Mouse (Mus musculus) embryonic facial prominence, embryonic 12.5 days (tissue): ENCODE measurements at regions not wholly inside any gene's neighbourhood (a gene's known extent, or its start where the extent isn't known, plus 50 kb on each side); places are given as distances from the start of the nearest gene placed in this dataset.

Source experiments
- ATAC-seq: fragments of 200-750 bp; cut with Nextera tagmentation; 2 replicates; pipeline ENCODE4 v1.8.0; 2017; ENCODE audit not compliant: insufficient number of reproducible peaks, insufficient read depth, low FRiP score, low TSS enrichment
- H3K27ac ChIP-seq: fragments of 300-500 bp; sonication (generic); 2 replicates; pipeline ENCODE4 v1.5.1; 2016; ENCODE audit warnings: mild to moderate bottlenecking
- H3K27me3 ChIP-seq: fragments of 300-500 bp; sonication (generic); 2 replicates; pipeline ENCODE4 v1.6.1; 2016; ENCODE audit warnings: mild to moderate bottlenecking, moderate library complexity
- H3K36me3 ChIP-seq: fragments of 300-500 bp; sonication (generic); 2 replicates; pipeline ENCODE4 v1.6.1; 2016; ENCODE audit warnings: mild to moderate bottlenecking
- H3K4me1 ChIP-seq: fragments of 300-500 bp; sonication (generic); 2 replicates; pipeline ENCODE4 v1.6.1; 2016
- H3K4me2 ChIP-seq: fragments of 300-500 bp; sonication (generic); replicated peaks from 2 replicates; pipeline ENCODE4 v1.6.1; 2016; ENCODE audit warnings: mild to moderate bottlenecking, moderate library complexity
- H3K4me3 ChIP-seq: fragments of 300-500 bp; sonication (generic); 2 replicates; pipeline ENCODE4 v1.5.1; 2016; ENCODE audit warnings: mild to moderate bottlenecking
- H3K9ac ChIP-seq: fragments of 300-500 bp; sonication (generic); 2 replicates; pipeline ENCODE4 v1.6.1; 2016; ENCODE audit warnings: mild to moderate bottlenecking, moderate library complexity
- H3K9me3 ChIP-seq: fragments of 300-500 bp; sonication (generic); 2 replicates; pipeline ENCODE4 v1.6.1; 2016; ENCODE audit warnings: mild to moderate bottlenecking, moderate library complexity
- WGBS: fragments of 180-500 bp; shearing (Covaris S2); methylation state at CpG from one replicate; pipeline ENCODE4 v1.1.7; 2016; 5-methylcytosine and 5-hydroxymethylcytosine counted together

- no peak overlapping the region for H3K4me2 ChIP-seq
- H3K27me3 ChIP-seq, result no peaks in the 10 kb centered on the region
- H3K36me3 ChIP-seq, result no peaks in the 10 kb centered on the region
- H3K9me3 ChIP-seq, result no peaks in the 10 kb centered on the region
- H3K4me3 ChIP-seq, result no peak overlapping the region
- no peak overlapping the region for H3K27ac ChIP-seq
- no peak overlapping the region for H3K9ac ChIP-seq
- no peak for ATAC-seq
- H3K4me1 ChIP-seq, result peaks cover 6% of the 10 kb centered on the region
- WGBS, result 84% methylated on average over 6 of the region's 6 CpGs
Measured at GRCm38 (mm10) chr2:50807162-50807960, 341.6 kb downstream of the Rnd3 start.

GRCm38 (mm10) chr2:50805645-50806044, 343.3 kb downstream of the Rnd3 start:
- H3K4me1 ChIP-seq, result no peaks in the 10 kb centered on the region; the same call in 1 of the 2 replicates
- H3K36me3 ChIP-seq, result no peaks in the 10 kb centered on the region
- no peak overlapping the region for H3K4me3 ChIP-seq
- H3K9ac ChIP-seq, result no peak overlapping the region
- no peak overlapping the region for H3K27ac ChIP-seq
- H3K9me3 ChIP-seq, result no peaks in the 10 kb centered on the region
- H3K27me3 ChIP-seq, result no peaks in the 10 kb centered on the region
- 71% methylated on average over 3 of the region's 3 CpGs for WGBS
- ATAC-seq, result no peak
- H3K4me2 ChIP-seq, result no peak overlapping the region

- no peak for ATAC-seq
- Histone ChIP-seq H3K4me3 (no peak overlapping the region), H3K27me3 (no peaks in the 10 kb centered on the region), H3K4me2 (no peak overlapping the region), H3K4me1 (no peaks in the 10 kb centered on the region), H3K9ac (no peak overlapping the region), H3K9me3 (no peaks in the 10 kb centered on the region), H3K36me3 (no peaks in the 10 kb centered on the region), H3K27ac (no peak overlapping the region)
- 70% methylated on average over 3 of the region's 3 CpGs for WGBS
Measured at GRCm38 (mm10) chr2:50796087-50796486, 352.8 kb downstream of the Rnd3 start.

- Histone ChIP-seq H3K36me3 (no peaks in the 10 kb centered on the region), H3K27ac (no peak overlapping the region), H3K27me3 (no peaks in the 10 kb centered on the region), H3K4me3 (no peak overlapping the region), H3K9ac (no peak overlapping the region), H3K4me2 (no peak overlapping the region), H3K9me3 (no peaks in the 10 kb centered on the region), H3K4me1 (peaks cover 6% of the 10 kb centered on the region; the same call in 1 of the 2 replicates)
- 77% methylated on average over 2 of the region's 2 CpGs for WGBS
- ATAC-seq, result no peak
Measured at GRCm38 (mm10) chr2:50793616-50794015, 355.3 kb downstream of the Rnd3 start.

- WGBS, result 71% methylated on average over 1 of the region's 1 CpGs
- Histone ChIP-seq H3K9me3 (no peaks in the 10 kb centered on the region), H3K36me3 (no peaks in the 10 kb centered on the region), H3K4me3 (no peak overlapping the region), H3K27me3 (no peaks in the 10 kb centered on the region), H3K4me2 (no peak overlapping the region), H3K4me1 (peaks cover 6% of the 10 kb centered on the region; the same call in 1 of the 2 replicates), H3K9ac (no peak overlapping the region), H3K27ac (no peak overlapping the region)
- no peak for ATAC-seq
Measured at GRCm38 (mm10) chr2:50793067-50793466, 355.8 kb downstream of the Rnd3 start.

- no peak for ATAC-seq
- no peak overlapping the region for H3K27ac ChIP-seq
- H3K9me3 ChIP-seq, result no peaks in the 10 kb centered on the region
- H3K4me3 ChIP-seq, result no peak overlapping the region
- peaks cover 6% of the 10 kb centered on the region; the same call in 1 of the 2 replicates for H3K4me1 ChIP-seq
- H3K4me2 ChIP-seq, result 0 out of 2 replicates have a peak overlapping the region, but pooled peaks have one; percentile 17
- WGBS, result 31% methylated on average over 4 of the region's 4 CpGs
- H3K27me3 ChIP-seq, result no peaks in the 10 kb centered on the region
- H3K9ac ChIP-seq, result no peak overlapping the region
- H3K36me3 ChIP-seq, result no peaks in the 10 kb centered on the region
Measured at GRCm38 (mm10) chr2:50789051-50789651, 359.8 kb downstream of the Rnd3 start.

- Histone ChIP-seq H3K27me3 (no peaks in the 10 kb centered on the region), H3K4me2 (no peak overlapping the region), H3K4me1 (peaks cover 7% of the 10 kb centered on the region; the same call in 1 of the 2 replicates), H3K27ac (no peak overlapping the region), H3K36me3 (no peaks in the 10 kb centered on the region), H3K4me3 (no peak overlapping the region), H3K9me3 (no peaks in the 10 kb centered on the region), H3K9ac (no peak overlapping the region)
- ATAC-seq, result no peak
- 53% methylated on average over 8 of the region's 8 CpGs for WGBS
Measured at GRCm38 (mm10) chr2:50772101-50772500, 376.8 kb downstream of the Rnd3 start.

- H3K27ac ChIP-seq, result no peak overlapping the region
- no peaks in the 10 kb centered on the region for H3K9me3 ChIP-seq
- no peaks in the 10 kb centered on the region for H3K4me1 ChIP-seq
- H3K36me3 ChIP-seq, result no peaks in the 10 kb centered on the region
- no peak for ATAC-seq
- no peak overlapping the region for H3K4me3 ChIP-seq
- no peak overlapping the region for H3K4me2 ChIP-seq
- WGBS, result 93% methylated on average over 2 of the region's 2 CpGs
- H3K9ac ChIP-seq, result no peak overlapping the region
- H3K27me3 ChIP-seq, result no peaks in the 10 kb centered on the region
Measured at GRCm38 (mm10) chr2:50759016-50759415, 389.9 kb downstream of the Rnd3 start.

GRCm38 (mm10) chr2:50757837-50758541, 390.9 kb downstream of the Rnd3 start:
- 85% methylated on average over 21 of the region's 21 CpGs for WGBS
- no peak overlapping the region for H3K9ac ChIP-seq
- H3K27me3 ChIP-seq, result no peaks in the 10 kb centered on the region
- no peaks in the 10 kb centered on the region for H3K4me1 ChIP-seq
- no peaks in the 10 kb centered on the region for H3K9me3 ChIP-seq
- H3K4me3 ChIP-seq, result no peak overlapping the region
- no peak overlapping the region for H3K27ac ChIP-seq
- H3K4me2 ChIP-seq, result no peak overlapping the region
- no peak for ATAC-seq
- no peaks in the 10 kb centered on the region for H3K36me3 ChIP-seq

- Histone ChIP-seq H3K4me3 (no peak overlapping the region), H3K9ac (no peak overlapping the region), H3K4me1 (0 out of 2 replicates have a peak, but pooled peaks cover 5% of the 10 kb centered on the region), H3K27ac (no peak overlapping the region), H3K36me3 (no peaks in the 10 kb centered on the region), H3K4me2 (no peak overlapping the region), H3K9me3 (no peaks in the 10 kb centered on the region), H3K27me3 (no peaks in the 10 kb centered on the region)
- ATAC-seq, result no peak
- WGBS, result 54% methylated on average over 9 of the region's 9 CpGs
Measured at GRCm38 (mm10) chr2:50755616-50756450, 393.1 kb downstream of the Rnd3 start.

GRCm38 (mm10) chr2:50755160-50755559, 393.8 kb downstream of the Rnd3 start:
- no peak overlapping the region for H3K9ac ChIP-seq

More at GRCm38 (mm10) chr2:50755160-50755559, 393.8 kb downstream of the Rnd3 start:
- Histone ChIP-seq H3K9me3 (no peaks in the 10 kb centered on the region), H3K27ac (no peak overlapping the region), H3K4me2 (no peak overlapping the region), H3K4me3 (no peak overlapping the region), H3K36me3 (no peaks in the 10 kb centered on the region), H3K4me1 (0 out of 2 replicates have a peak, but pooled peaks cover 5% of the 10 kb centered on the region), H3K27me3 (no peaks in the 10 kb centered on the region)
- no peak for ATAC-seq
- WGBS, result 73% methylated on average over 6 of the region's 6 CpGs
